Mouse (Mus musculus): ENCODE data around the gene Gm17622. TPM values are rescaled to one million over a fixed set of nuclear protein-coding genes. Genes with fewer than 3 reads are reported as not detected.

The Gm17622 gene
- total RNA-seq, 2 experiments from 2014 or later = not detected

DNA sequence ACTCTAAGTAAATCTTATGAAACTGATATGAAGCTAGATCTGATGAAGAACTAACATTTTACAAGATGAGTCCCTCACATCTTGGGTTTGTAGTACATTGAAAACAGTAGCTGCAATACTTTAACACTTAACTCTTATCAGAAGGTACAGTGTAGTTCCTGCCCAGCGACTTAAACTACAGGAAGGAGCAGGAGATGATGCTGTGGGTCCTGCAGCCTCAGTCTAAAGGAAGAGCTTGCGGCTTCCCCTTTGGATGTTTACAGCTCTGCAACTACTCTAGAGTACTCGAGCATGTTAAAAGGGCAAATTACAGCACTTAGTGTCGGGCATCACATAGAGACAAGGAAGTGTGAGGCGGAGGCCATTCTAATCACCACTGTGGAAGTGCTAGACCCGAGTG is 15.8 kb downstream of the Gm17622 start:
- DNase-seq (ENCODE audit: low spot score) = no peak
- intact Hi-C loops (cut with DNase I) = loop anchor here (10.0 kb wide), 1 partner anchor 72 kb away; no protein-coding TSS in a partner anchor

DNA sequence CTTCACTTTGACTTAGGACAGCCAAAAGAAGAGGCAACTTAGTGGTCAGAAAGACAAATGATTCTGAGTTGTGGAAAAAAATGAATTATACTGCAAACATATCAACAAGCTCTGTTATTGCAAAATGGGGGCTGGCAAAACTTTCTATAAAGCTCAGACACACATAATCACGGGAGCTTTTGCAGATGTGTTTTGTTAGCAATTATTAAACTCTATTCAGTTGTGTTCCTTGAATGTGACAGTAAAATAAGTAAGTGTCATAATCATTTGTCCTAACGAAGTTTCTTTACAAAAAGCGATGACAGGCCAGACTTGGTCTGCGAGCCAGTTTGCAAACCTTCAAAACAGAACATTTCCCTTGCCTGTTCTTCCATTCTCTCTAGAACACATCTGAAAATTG is 17.0 kb downstream of the Gm17622 start:
- intact Hi-C loops (cut with DNase I) = loop anchor here (10.0 kb wide), 1 partner anchor 73 kb away; no protein-coding TSS in a partner anchor
- no peak for DNase-seq (ENCODE audit: low spot score)

DNA sequence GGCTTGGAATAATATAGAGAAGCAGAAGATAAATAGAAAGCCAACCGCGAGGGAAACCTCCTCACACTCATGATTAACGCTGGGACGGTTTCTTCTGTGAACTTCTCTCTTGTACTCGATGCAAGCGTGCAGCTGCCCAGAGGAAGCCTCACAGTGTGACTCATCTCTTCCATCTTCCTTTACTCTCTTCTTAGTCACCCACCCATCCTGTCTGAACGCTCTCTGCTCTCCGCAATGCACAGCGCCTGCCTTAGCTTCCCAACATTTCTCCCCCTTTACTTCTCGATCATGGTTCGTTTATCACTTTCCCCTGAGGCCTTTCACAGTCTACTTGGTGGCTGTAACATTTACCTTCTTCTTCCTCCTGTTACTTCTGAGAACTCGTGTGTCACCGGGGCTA is 20.1 kb downstream of the Gm17622 start:
- intact Hi-C loops (cut with DNase I) = no loop called here
- DNase-seq (ENCODE audit: low spot score) = peak; percentile 12

DNA sequence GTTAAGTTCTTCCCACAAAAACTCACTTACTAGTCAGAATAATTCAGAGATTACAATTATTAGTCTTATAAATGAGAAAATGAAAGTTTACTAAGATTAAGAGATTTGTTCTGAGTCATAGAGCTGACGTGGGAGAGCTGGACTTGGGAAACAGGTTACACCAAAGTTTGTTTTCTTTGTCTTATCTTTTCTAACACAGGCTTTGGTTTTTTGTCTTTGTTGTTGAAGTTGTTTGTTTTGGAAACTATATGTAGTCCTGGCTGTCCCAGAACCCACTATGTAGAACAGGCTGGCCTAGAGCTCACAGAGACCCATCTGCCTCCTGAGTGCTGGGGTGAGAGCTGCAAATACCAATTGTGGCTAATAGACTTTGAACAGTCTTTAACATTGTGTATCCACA is 20.7 kb downstream of the Gm17622 start:
- DNase-seq (ENCODE audit: low spot score) = no peak
- intact Hi-C loops (cut with DNase I) = no loop called here

DNA sequence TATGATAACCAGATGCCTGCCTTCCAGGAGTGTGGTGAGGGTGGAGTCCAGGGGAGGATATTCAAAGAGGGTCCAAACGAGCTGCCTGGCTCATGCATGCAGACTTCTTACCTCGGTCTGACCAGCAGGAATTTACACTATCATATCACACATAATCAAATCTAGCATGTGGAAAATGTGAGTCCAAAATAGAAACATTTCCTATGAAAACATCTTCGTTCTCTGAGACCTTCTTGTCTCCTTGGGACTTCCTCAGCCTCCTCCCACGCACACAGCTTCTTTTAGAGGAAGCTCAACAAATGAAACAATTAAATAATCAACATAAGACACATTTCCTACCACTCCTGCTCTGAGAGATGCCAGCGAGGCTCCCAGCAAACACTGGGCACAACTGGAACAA is 21.4 kb downstream of the Gm17622 start:
- no peak for DNase-seq (ENCODE audit: low spot score)
- intact Hi-C loops (cut with DNase I) = no loop called here

DNA sequence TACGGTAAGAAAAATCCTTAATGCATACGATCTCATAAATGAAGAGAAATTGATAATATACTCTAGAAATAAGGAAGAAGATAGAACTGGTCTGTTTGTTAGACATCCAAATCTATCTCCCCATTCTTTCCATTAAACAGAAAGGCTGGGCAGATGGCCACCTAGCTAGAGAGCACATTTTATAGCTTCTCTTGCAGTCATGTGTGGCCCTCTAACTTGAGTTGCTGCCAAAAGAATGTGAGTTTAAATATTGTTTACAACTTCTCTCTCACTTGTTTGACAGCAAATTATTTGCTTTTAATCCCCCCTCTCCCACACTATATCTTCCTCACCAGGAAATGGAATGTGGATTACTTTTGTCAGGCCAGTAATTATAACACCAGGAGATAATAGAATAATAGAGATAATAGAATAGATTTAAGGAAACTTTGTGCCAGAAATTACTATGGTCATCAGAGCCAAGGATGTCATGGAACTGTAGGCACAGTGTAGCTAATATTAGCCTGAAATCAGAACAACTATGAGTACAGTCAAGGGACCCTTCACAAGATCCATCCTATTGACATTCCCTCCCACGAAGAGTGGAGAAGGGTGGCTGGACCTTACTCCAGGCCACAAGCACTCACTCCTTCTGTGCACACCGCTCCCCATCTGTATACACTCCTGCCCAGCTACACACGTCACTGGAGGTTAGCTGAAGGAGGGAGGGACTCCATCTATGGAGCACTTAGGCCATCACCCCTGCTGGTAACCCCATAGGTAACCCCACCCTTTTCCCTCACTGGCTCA is 23.8 kb downstream of the Gm17622 start:
- DNase-seq (ENCODE audit: low spot score) = no peak
- intact Hi-C loops (cut with DNase I) = no loop called here

DNA sequence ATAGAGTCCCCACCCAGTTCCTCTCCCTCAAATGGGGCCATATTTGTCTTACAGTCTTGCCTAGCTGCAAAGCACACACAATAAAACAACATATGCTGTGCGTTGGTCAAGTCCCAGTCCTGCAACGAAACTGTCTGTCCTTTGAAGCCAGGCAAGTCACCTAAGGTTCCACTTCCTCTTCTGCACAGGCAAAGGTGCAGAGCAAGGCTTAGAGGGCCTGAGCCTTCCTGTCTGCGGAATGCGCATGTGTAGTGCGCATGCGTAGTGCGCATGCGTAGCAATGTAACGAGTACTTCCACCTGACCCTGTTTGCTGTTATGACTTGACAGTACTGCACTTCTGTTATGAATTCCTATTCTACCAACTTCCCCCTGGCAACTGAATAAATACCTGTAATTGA is 25.7 kb downstream of the Gm17622 start:
- intact Hi-C loops (cut with DNase I) = no loop called here
- no peak for DNase-seq (ENCODE audit: low spot score)

DNA sequence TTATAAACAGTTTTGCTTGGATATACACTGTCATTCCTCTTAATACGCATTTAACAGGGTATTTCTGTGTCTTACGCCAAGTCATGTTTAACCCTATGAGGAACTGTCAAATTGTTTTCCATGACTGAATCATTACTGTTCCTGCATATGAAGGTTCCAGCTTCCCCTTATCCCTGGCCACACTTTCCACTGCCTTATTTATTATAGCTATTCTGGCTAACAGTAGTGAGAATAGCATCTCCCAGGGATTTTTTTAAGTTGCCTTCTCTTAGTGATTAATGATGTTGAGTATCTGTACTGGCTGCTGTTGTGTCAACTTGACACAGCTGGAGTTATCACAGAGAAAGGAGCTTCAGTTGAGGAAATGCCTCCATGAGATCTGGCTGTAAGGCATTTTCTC is 26.8 kb downstream of the Gm17622 start:
- DNase-seq (ENCODE audit: low spot score) = no peak
- intact Hi-C loops (cut with DNase I) = no loop called here

DNA sequence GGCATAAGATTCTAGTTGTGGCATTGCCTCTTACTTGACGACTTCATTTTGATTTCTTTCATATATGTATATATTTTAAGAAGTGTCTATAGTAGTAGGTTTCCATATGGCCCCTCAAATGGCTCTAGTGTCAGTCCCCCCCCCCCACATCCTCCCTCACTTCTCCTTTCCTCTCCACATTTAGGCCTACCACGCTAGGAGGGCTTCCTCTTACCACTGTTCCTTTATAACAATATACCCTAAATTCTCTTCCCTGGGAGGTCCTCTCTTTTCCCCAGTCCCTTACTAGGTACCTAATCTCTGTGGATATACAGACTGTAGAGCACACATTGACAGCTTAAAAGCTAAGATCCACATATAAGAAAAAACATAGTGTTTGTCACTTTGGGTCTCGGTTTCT is 30.8 kb downstream of the Gm17622 start:
- intact Hi-C loops (cut with DNase I) = no loop called here
- DNase-seq (ENCODE audit: low spot score) = no peak

DNA sequence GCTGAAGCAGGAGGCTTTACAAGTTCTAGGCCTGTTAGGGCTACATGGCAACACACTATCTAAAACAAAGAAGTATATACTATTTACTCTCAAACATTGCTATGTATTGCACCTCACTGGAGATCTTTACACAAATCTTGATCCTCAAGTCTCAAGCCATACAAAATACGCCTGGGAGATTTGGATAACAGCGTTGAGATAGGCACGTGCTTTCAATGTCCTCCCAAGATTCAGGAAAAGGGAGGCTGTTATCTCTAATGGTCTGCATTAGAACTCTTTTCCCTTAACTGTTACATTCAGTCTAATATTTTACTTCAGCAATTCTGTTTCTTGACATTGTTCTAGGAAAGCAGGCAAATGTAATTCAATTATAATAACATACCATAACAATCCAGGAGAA is 36.5 kb downstream of the Gm17622 start:
- no peak for DNase-seq (ENCODE audit: low spot score)
- intact Hi-C loops (cut with DNase I) = loop anchor here (5.0 kb wide), 1 partner anchor 1525 kb away; no protein-coding TSS in a partner anchor

DNA sequence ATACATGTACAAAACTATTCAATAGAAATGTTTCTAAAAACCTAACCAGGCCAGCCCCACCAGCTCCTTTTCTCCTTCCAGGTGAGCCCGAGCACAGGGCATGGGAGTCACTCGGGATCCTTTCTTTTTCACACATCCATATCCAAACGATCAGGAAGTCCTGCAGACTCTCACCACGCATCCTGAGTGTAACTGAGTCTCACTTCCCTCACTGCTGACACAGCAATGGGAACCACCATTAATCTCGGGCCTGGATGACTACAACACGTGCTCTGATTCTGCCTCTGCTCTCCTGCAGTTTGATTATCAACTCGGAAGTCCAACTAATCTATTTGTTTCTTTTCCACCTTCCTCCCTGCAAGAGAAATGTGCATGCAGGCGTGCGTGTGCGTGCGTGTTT is 37.3 kb downstream of the Gm17622 start:
- intact Hi-C loops (cut with DNase I) = loop anchor here (5.0 kb wide), 1 partner anchor 1526 kb away; no protein-coding TSS in a partner anchor
- no peak for DNase-seq (ENCODE audit: low spot score)

DNA sequence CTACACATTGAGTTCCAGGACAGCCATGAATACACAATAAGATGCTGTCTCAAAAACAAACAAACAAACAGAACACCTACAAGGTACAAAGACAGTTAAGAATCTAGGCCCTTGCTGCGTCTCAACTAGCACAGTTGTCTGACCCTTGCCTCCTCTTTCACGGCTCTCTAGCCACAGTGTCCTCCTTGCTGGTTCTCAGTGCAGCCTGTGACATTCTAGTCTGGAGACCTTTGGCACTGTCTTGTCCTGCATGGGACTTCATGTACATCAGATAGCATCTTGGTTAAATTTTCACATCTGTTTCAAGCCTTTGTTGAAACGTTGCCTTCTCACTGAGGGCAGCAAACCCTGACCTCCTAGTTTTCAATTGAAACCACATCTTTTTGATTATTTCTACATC is 38.2 kb downstream of the Gm17622 start:
- no peak for DNase-seq (ENCODE audit: low spot score)
- intact Hi-C loops (cut with DNase I) = loop anchor here (5.0 kb wide), 1 partner anchor 1526 kb away; no protein-coding TSS in a partner anchor

DNA sequence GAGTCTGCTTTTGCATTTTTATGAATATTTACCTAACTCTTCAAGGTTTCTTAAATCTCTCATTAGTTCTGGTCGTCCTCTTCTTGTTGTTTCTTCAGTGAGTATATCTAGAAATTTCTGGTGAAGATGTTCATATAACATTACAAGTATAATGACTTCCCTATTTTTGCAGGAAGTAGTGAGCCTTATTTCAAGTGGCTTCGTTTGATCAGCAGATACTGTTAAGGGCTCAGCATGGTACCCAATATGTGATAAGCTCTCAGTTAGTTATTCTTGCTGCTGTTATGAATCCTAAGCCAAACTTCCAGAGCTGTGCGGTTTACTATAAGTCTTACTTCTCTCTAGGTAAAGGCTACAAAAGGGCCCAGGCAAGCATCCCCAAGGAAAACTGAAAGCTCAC is 39.0 kb downstream of the Gm17622 start:
- no peak for DNase-seq (ENCODE audit: low spot score)
- intact Hi-C loops (cut with DNase I) = loop anchor here (5.0 kb wide), 1 partner anchor 1527 kb away; no protein-coding TSS in a partner anchor

DNA sequence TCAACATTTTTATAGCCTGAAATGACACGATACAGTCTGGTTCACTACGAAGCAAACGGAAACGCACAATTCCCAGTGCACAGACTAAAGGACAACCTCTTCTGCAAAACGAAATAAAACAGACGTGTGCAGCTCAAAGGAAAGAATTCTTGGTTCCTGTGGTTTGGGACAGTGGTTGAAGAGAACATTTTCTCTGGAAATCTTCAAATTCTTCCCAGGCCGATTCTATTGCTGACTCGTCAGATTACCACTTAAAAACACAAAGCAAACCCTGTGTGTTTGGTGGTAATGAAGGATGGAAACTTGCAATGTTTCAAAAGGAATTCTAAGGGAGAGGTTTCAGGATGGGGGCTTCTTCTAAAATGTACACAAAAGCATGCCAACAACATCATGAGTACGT is 39.5 kb downstream of the Gm17622 start:
- intact Hi-C loops (cut with DNase I) = no loop called here
- DNase-seq (ENCODE audit: low spot score) = no peak

DNA sequence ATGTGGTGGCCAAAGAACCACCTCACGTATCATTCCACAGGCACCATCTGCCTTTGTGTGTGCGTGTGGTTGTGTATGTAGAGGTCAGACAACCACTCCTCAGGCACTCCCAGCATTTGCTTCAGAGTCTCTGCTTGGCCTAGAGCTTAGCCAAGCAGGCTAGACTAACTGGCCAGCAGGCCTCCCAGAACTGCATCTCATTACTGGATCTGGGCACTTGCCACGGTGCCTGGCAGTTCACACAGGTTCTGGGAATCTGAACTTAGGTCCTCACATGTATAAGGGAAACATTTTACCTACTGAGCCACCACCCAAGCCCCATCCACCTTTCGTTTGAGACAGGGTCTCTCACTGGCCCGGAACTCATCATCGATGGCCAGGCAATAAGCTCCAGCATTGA is 41.6 kb downstream of the Gm17622 start:
- DNase-seq (ENCODE audit: low spot score) = no peak
- intact Hi-C loops (cut with DNase I) = no loop called here

DNA sequence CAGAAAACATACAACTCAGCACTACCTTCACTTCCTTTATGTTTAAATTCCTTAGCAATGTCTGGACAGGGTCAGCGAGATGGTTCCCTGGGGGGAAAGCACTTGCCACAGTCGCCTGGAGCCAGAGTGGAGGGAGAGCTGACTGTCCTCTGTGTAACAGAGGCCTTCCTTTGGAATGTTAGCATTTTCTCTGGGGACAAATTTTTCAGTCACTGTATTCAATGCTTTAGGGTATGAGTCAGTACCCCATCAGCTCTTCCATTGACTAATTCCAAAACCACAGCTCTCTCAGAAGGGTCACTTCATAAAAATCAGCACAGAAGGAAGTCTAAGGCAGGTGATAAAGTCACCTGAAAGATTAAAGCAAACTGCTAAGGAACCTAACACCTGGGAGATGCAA is 43.2 kb downstream of the Gm17622 start:
- intact Hi-C loops (cut with DNase I) = no loop called here
- no peak for DNase-seq (ENCODE audit: low spot score)

DNA sequence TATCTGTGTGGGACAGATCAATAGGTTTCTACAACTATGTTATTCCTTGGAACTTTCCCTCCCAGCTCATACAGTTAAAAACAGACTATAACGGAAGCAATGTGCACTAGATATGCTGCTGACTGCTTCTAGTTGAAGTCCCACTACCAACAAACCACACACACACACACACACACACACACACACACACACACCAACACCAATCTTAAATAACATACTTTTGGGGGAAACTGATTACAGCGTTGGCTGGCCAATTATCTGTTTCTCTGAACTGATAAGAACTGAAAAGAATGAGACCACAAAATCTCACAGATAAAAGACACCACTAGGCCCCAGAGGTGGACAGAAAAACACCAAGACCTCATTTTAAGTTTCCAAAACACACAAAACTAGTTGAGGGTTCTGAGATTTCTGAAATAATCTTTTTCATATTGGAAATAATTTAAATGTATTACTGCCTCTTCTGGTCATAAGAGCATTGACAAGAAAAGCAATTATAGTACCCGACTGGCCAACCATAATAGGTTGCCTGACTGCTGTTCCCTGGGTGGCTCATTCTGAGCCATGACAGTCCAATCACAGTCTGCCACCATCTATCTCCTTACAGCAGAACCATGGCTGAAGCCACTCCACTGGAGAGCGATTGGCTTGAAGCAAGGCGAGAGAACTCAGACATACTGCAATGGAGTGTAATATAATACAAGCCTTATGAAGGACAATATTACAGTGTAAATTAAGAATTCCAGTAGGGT is 46.5 kb downstream of the Gm17622 start:
- DNase-seq (ENCODE audit: low spot score) = no peak
- intact Hi-C loops (cut with DNase I) = no loop called here

DNA sequence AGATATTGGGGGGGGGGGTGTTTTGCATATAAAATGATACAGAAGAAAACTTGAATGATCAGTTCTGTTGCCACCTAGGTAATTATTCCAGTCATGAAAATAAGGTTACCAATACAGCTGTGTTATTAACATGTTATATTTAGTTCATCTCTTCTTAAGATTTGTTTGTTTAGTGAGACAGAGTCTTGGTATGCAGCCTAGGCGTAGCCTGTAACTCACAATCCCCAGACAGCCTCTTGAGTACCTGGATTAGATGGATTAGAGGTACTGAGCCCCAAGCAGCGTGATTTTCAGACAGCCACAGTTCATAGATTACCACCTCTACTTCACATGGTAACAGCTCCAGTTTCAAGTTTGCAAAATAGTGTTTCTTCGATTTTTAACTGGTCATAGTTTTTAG is 47.6 kb downstream of the Gm17622 start:
- DNase-seq (ENCODE audit: low spot score) = no peak
- intact Hi-C loops (cut with DNase I) = no loop called here
